Mouse (Mus musculus): ENCODE measurements around the gene Gm13769.
"Not testable (repeated sequence)": the region's sequence is repeated elsewhere in the genome, so short reads cannot be mapped to it uniquely, and the experiment has no call there.

Gene Gm13769

GRCm38 (mm10) chr2:90321900-90322299 is at the start of gene Gm13769:
TSS of gene Gm13769 (plus strand) at chr2:90322200.
- not testable (repeated sequence) for DNase-seq (ENCODE audit: low spot score)

- no peak for DNase-seq (ENCODE audit: low spot score)
These were observed 29.3 kb upstream of the Gm13769 start, which contains the start of gene Olfr1272 for GRCm38 (mm10) chr2:90292741-90293140. TSS of gene Olfr1272 (minus strand) at chr2:90292841.

GRCm38 (mm10) chr2:90346694-90347093 is 24.7 kb downstream of the Gm13769 start:
- not testable (repeated sequence) for DNase-seq (ENCODE audit: low spot score)

- DNase-seq (ENCODE audit: low spot score): not testable (repeated sequence)
These were observed 29.0 kb downstream of the Gm13769 start for GRCm38 (mm10) chr2:90351047-90351446.

GRCm38 (mm10) chr2:90351540-90351939 is 29.5 kb downstream of the Gm13769 start:
- not testable (repeated sequence) for DNase-seq (ENCODE audit: low spot score)

- DNase-seq (ENCODE audit: low spot score): not testable (repeated sequence)
These were observed 37.2 kb downstream of the Gm13769 start for GRCm38 (mm10) chr2:90359229-90359628.

GRCm38 (mm10) chr2:90360199-90360598 is 38.2 kb downstream of the Gm13769 start:
- not testable (repeated sequence) for DNase-seq (ENCODE audit: low spot score)
